Mouse (Mus musculus): Measurements from ENCODE around the gene Cmtm1. TPM values are rescaled to one million over a fixed set of nuclear protein-coding genes. Genes with fewer than 3 reads are reported as not detected.

The Cmtm1 gene
- total RNA-seq, 1 experiment: not detected

- no peak overlapping the region for H3K9ac ChIP-seq (ENCODE audit: insufficient read depth, low read depth, low read length, poor library complexity, severe bottlenecking)
- in situ Hi-C loops (cut with MboI; ENCODE audit: low sequenced_read_pairs in 2 of 2, unreplicated experiment in 2 of 2): no loop called here
- TF ChIP-seq ZC3H11A (IDR thresholded peaks at IDR 0.05; ENCODE audit: borderline replicate concordance, low read depth, low read length) (no peak), MAFK (IDR thresholded peaks at IDR 0.05; ENCODE audit: insufficient read depth, low read depth, low read length) (no peak)
- no peak for DNase-seq (ENCODE audit: low read depth, low spot score)
- H3K27ac ChIP-seq (ENCODE audit: insufficient read depth, low read depth, low read length, poor library complexity, severe bottlenecking): no peak overlapping the region
- peak overlapping the region; percentile 59 to 72 for H3K4me3 ChIP-seq (ENCODE audit: insufficient read depth in 1 of 2, low read depth in 1 of 2, low read length in 2 of 2, poor library complexity in 1 of 2, severe bottlenecking in 1 of 2)
- H3K9me3 ChIP-seq (ENCODE audit: control insufficient read depth, insufficient read depth, low read depth, low read length): no peaks in the 10 kb centered on the region
- H3K4me1 ChIP-seq (ENCODE audit: control insufficient read depth in 2 of 2, insufficient read depth in 2 of 2, low read length in 2 of 2, poor library complexity in 1 of 2): peaks cover 0 to 13% of the 10 kb centered on the region in 2 experiments; a peak in 2 of 4 replicates
- H3K36me3 ChIP-seq (ENCODE audit: control insufficient read depth, insufficient read depth, low read length, poor library complexity, severe bottlenecking): no peaks in the 10 kb centered on the region
These were observed 30.0 kb upstream of the Cmtm1 start for GRCm38 (mm10) chr8:104339983-104340232.

- in situ Hi-C loops (cut with MboI; ENCODE audit: low sequenced_read_pairs in 2 of 2, unreplicated experiment in 2 of 2): no loop called here
- peak within 1 kb of the TSS; percentile 59 to 72 for H3K4me3 ChIP-seq (ENCODE audit: insufficient read depth in 1 of 2, low read depth in 1 of 2, low read length in 2 of 2, poor library complexity in 1 of 2, severe bottlenecking in 1 of 2)
- peak within 1 kb of the TSS; percentile 35 for H3K9ac ChIP-seq (ENCODE audit: insufficient read depth, low read depth, low read length, poor library complexity, severe bottlenecking)
- no peaks in the 10 kb centered on the region for H3K9me3 ChIP-seq (ENCODE audit: control insufficient read depth, insufficient read depth, low read depth, low read length)
- no peak for DNase-seq (ENCODE audit: low read depth, low spot score)
- H3K36me3 ChIP-seq (ENCODE audit: control insufficient read depth, insufficient read depth, low read length, poor library complexity, severe bottlenecking): no peaks in the 10 kb centered on the region
- TF ChIP-seq ZNF384 (IDR thresholded peaks at IDR 0.05; ENCODE audit: low read depth, low read length): no peak
- no peak for TF ChIP-seq HCFC1 (IDR thresholded peaks at IDR 0.05; ENCODE audit: borderline replicate concordance, insufficient read depth, low read length)
- H3K27ac ChIP-seq (ENCODE audit: insufficient read depth, low read depth, low read length, poor library complexity, severe bottlenecking): no peak within 1 kb of the TSS
- H3K4me1 ChIP-seq (ENCODE audit: control insufficient read depth in 2 of 2, insufficient read depth in 2 of 2, low read length in 2 of 2, poor library complexity in 1 of 2): peaks cover 0 to 13% of the 10 kb centered on the region in 2 experiments; a peak in 2 of 4 replicates
These were observed 29.5 kb upstream of the Cmtm1 start, which contains the start of gene Cmtm3 for GRCm38 (mm10) chr8:104339229-104339982. Gene Cmtm3 (plus strand): TSS chr8:104339410.

GRCm38 (mm10) chr8:104337890-104338289 is 27.9 kb upstream of the Cmtm1 start:
- in situ Hi-C loops (cut with MboI; ENCODE audit: low sequenced_read_pairs in 2 of 2, unreplicated experiment in 2 of 2): no loop called here
- Histone ChIP-seq H3K4me3 (ENCODE audit: insufficient read depth in 1 of 2, low read depth in 1 of 2, low read length in 2 of 2, poor library complexity in 1 of 2, severe bottlenecking in 1 of 2) (no peak overlapping the region), H3K4me1 (ENCODE audit: control insufficient read depth in 2 of 2, insufficient read depth in 2 of 2, low read length in 2 of 2, poor library complexity in 1 of 2) (peaks cover 0 to 13% of the 10 kb centered on the region in 2 experiments; a peak in 2 of 4 replicates), H3K27ac (ENCODE audit: insufficient read depth, low read depth, low read length, poor library complexity, severe bottlenecking) (no peak overlapping the region), H3K36me3 (ENCODE audit: control insufficient read depth, insufficient read depth, low read length, poor library complexity, severe bottlenecking) (no peaks in the 10 kb centered on the region), H3K9me3 (ENCODE audit: control insufficient read depth, insufficient read depth, low read depth, low read length) (no peaks in the 10 kb centered on the region), H3K9ac (ENCODE audit: insufficient read depth, low read depth, low read length, poor library complexity, severe bottlenecking) (no peak overlapping the region)
- DNase-seq (ENCODE audit: low read depth, low spot score): no peak
- TF ChIP-seq CHD2 (IDR thresholded peaks at IDR 0.05; ENCODE audit: low read depth, low read length): no peak
- TF ChIP-seq ZC3H11A (IDR thresholded peaks at IDR 0.05; ENCODE audit: borderline replicate concordance, low read depth, low read length): no peak
- TF ChIP-seq MAFK (IDR thresholded peaks at IDR 0.05; ENCODE audit: insufficient read depth, low read depth, low read length): no peak
- TF ChIP-seq ZNF384 (IDR thresholded peaks at IDR 0.05; ENCODE audit: low read depth, low read length): no peak
- TF ChIP-seq HCFC1 (IDR thresholded peaks at IDR 0.05; ENCODE audit: borderline replicate concordance, insufficient read depth, low read length): no peak

- Histone ChIP-seq H3K4me1 (ENCODE audit: control insufficient read depth in 2 of 2, insufficient read depth in 2 of 2, low read length in 2 of 2, poor library complexity in 1 of 2) (peaks cover 0 to 12% of the 10 kb centered on the region in 2 experiments; a peak in 2 of 4 replicates), H3K36me3 (ENCODE audit: control insufficient read depth, insufficient read depth, low read length, poor library complexity, severe bottlenecking) (no peaks in the 10 kb centered on the region), H3K4me3 (ENCODE audit: insufficient read depth in 1 of 2, low read depth in 1 of 2, low read length in 2 of 2, poor library complexity in 1 of 2, severe bottlenecking in 1 of 2) (no peak overlapping the region), H3K9me3 (ENCODE audit: control insufficient read depth, insufficient read depth, low read depth, low read length) (no peaks in the 10 kb centered on the region), H3K9ac (ENCODE audit: insufficient read depth, low read depth, low read length, poor library complexity, severe bottlenecking) (no peak overlapping the region), H3K27ac (ENCODE audit: insufficient read depth, low read depth, low read length, poor library complexity, severe bottlenecking) (no peak overlapping the region)
- TF ChIP-seq MAFK (IDR thresholded peaks at IDR 0.05; ENCODE audit: insufficient read depth, low read depth, low read length): no peak
- no peak for TF ChIP-seq ZNF384 (IDR thresholded peaks at IDR 0.05; ENCODE audit: low read depth, low read length)
- TF ChIP-seq HCFC1 (IDR thresholded peaks at IDR 0.05; ENCODE audit: borderline replicate concordance, insufficient read depth, low read length): no peak
- no peak for TF ChIP-seq ZC3H11A (IDR thresholded peaks at IDR 0.05; ENCODE audit: borderline replicate concordance, low read depth, low read length)
- TF ChIP-seq CHD2 (IDR thresholded peaks at IDR 0.05; ENCODE audit: low read depth, low read length): no peak
- in situ Hi-C loops (cut with MboI; ENCODE audit: low sequenced_read_pairs in 2 of 2, unreplicated experiment in 2 of 2): no loop called here
- no peak for DNase-seq (ENCODE audit: low read depth, low spot score)
These were observed 26.9 kb upstream of the Cmtm1 start for GRCm38 (mm10) chr8:104336806-104337205.

GRCm38 (mm10) chr8:104334196-104334595 is 24.3 kb upstream of the Cmtm1 start:
- no peak overlapping the region for H3K4me3 ChIP-seq (ENCODE audit: insufficient read depth in 1 of 2, low read depth in 1 of 2, low read length in 2 of 2, poor library complexity in 1 of 2, severe bottlenecking in 1 of 2)
- in situ Hi-C loops (cut with MboI; ENCODE audit: low sequenced_read_pairs in 2 of 2, unreplicated experiment in 2 of 2): no loop called here
- no peaks in the 10 kb centered on the region for H3K9me3 ChIP-seq (ENCODE audit: control insufficient read depth, insufficient read depth, low read depth, low read length)
- no peaks in the 10 kb centered on the region for H3K36me3 ChIP-seq (ENCODE audit: control insufficient read depth, insufficient read depth, low read length, poor library complexity, severe bottlenecking)
- TF ChIP-seq MAFK (IDR thresholded peaks at IDR 0.05; ENCODE audit: insufficient read depth, low read depth, low read length) (no peak), HCFC1 (IDR thresholded peaks at IDR 0.05; ENCODE audit: borderline replicate concordance, insufficient read depth, low read length) (no peak), ZNF384 (IDR thresholded peaks at IDR 0.05; ENCODE audit: low read depth, low read length) (no peak), ZC3H11A (IDR thresholded peaks at IDR 0.05; ENCODE audit: borderline replicate concordance, low read depth, low read length) (no peak), CHD2 (IDR thresholded peaks at IDR 0.05; ENCODE audit: low read depth, low read length) (no peak)
- no peak overlapping the region for H3K9ac ChIP-seq (ENCODE audit: insufficient read depth, low read depth, low read length, poor library complexity, severe bottlenecking)
- no peaks in the 10 kb centered on the region for H3K4me1 ChIP-seq (ENCODE audit: control insufficient read depth in 2 of 2, insufficient read depth in 2 of 2, low read length in 2 of 2, poor library complexity in 1 of 2)
- no peak for DNase-seq (ENCODE audit: low read depth, low spot score)
- no peak overlapping the region for H3K27ac ChIP-seq (ENCODE audit: insufficient read depth, low read depth, low read length, poor library complexity, severe bottlenecking)

Measured in ES-E14 (cell line).